Mouse (Mus musculus) activated CD4-positive, CD25-positive, alpha-beta regulatory T cell, adult 4 months (primary cell): ENCODE results near the gene Esf1. TPM values are rescaled to one million over a fixed set of nuclear protein-coding genes. Genes with fewer than 3 reads are reported as not detected.
"Not testable (repeated sequence)": the region's sequence is repeated elsewhere in the genome, so short reads cannot be mapped to it uniquely, and the experiment has no call there.

Source experiments
- ATAC-seq: one replicate; pipeline ENCODE4 v1.8.0; 2017
- polyA plus RNA-seq, 2 experiments: library from polyadenylated mRNA; unstranded; fragments of 100-300 nt; shearing (Covaris generic); gene quantifications; one replicate each; pipeline ENCODE4 v1.2.1; 2017

Esf1 gene
- polyA plus RNA-seq, 2 experiments from 2014 or later = 23.1 to 29.2 TPM

- no peak for ATAC-seq
These were observed 76.9 kb downstream of the Esf1 start for GRCm38 (mm10) chr2:140093433-140093832.

GRCm38 (mm10) chr2:140084245-140084644 is 86.1 kb downstream of the Esf1 start:
- no peak for ATAC-seq

- no peak for ATAC-seq
These were observed 89.4 kb downstream of the Esf1 start for GRCm38 (mm10) chr2:140080747-140081577.

- not testable (repeated sequence) for ATAC-seq
These were observed 91.1 kb downstream of the Esf1 start for GRCm38 (mm10) chr2:140079284-140079683.

- ATAC-seq = no peak
These were observed 91.6 kb downstream of the Esf1 start for GRCm38 (mm10) chr2:140078600-140079280.

- ATAC-seq = no peak
These were observed 92.9 kb downstream of the Esf1 start for GRCm38 (mm10) chr2:140077476-140077875.

GRCm38 (mm10) chr2:140075150-140075549 is 95.2 kb downstream of the Esf1 start:
- peak; percentile 43 for ATAC-seq

Other genes with a start within 250 kb of the Esf1 start
- 100 to 1,000 TPM; 108 to 116 TPM for gene Tasp1, start 103.8 kb downstream of the Esf1 start, polyA plus RNA-seq
- gene Gm17374, start 18.5 kb downstream of the Esf1 start, polyA plus RNA-seq = not detected
- gene Ndufaf5, start 85 bp upstream of the Esf1 start, polyA plus RNA-seq = 10 to 100 TPM; 14.8 to 21.2 TPM
- gene Sel1l2, start 219.1 kb upstream of the Esf1 start, polyA plus RNA-seq = not detected
- under 1 TPM in 1 of 2 experiments, not detected in 1; 0.71 TPM for gene Macrod2, start 224.7 kb upstream of the Esf1 start, polyA plus RNA-seq